Mouse (Mus musculus) limb, embryonic 11.5 days (tissue): ENCODE data around the gene Gpr146. TPM values are rescaled to one million over a fixed set of nuclear protein-coding genes. Genes with fewer than 3 reads are reported as not detected.

Source experiments
- ATAC-seq: fragments of 200-750 bp; cut with Nextera tagmentation; 2 replicates; pipeline ENCODE4 v1.8.0; 2017; ENCODE audit warnings: low read depth; ENCODE audit not compliant: insufficient number of reproducible peaks, low FRiP score, low TSS enrichment
- DNase-seq: peaks from one replicate; pipeline ENCODE4 v3.0.0-alpha.2; 2015; ENCODE audit warnings: low spot score
- H3K27ac ChIP-seq: fragments of 300-500 bp; sonication (generic); replicated peaks from 2 replicates; pipeline ENCODE4 v1.5.1; 2014; ENCODE audit warnings: low read depth, mild to moderate bottlenecking, low read length
- H3K27me3 ChIP-seq: fragments of 300-500 bp; sonication (generic); 2 replicates; pipeline ENCODE4 v1.6.1; 2014; ENCODE audit warnings: mild to moderate bottlenecking, low read length, mixed read lengths; ENCODE audit not compliant: control insufficient read depth, insufficient read depth
- H3K36me3 ChIP-seq: fragments of 300-500 bp; sonication (generic); 2 replicates; pipeline ENCODE4 v1.6.1; 2014; ENCODE audit warnings: mild to moderate bottlenecking, low read length, moderate library complexity, mixed read lengths; ENCODE audit not compliant: control insufficient read depth, insufficient read depth
- H3K4me1 ChIP-seq: fragments of 300-500 bp; sonication (generic); 2 replicates; pipeline ENCODE4 v1.6.1; 2014; ENCODE audit warnings: low read length, mixed read lengths; ENCODE audit not compliant: control insufficient read depth, insufficient read depth
- H3K4me2 ChIP-seq: fragments of 300-500 bp; sonication (generic); 2 replicates; pipeline ENCODE4 v1.6.1; 2014; ENCODE audit warnings: low read depth, mild to moderate bottlenecking, moderate library complexity; ENCODE audit not compliant: severe bottlenecking
- H3K4me3 ChIP-seq: fragments of 300-500 bp; sonication (generic); 2 replicates; pipeline ENCODE4 v1.5.1; 2014; ENCODE audit warnings: low read depth, low read length
- H3K9ac ChIP-seq: fragments of 300-500 bp; sonication (generic); 2 replicates; pipeline ENCODE4 v1.6.1; 2014; ENCODE audit warnings: mild to moderate bottlenecking, low read length
- H3K9me3 ChIP-seq: fragments of 300-500 bp; sonication (generic); 2 replicates; pipeline ENCODE4 v1.6.1; 2016; ENCODE audit warnings: low read length; ENCODE audit not compliant: control insufficient read depth
- WGBS: fragments of 180-500 bp; shearing (Covaris S2); extraction: QIAGEN DNeasy Blood & Tissue Kit; methylation state at CpG from one replicate; pipeline ENCODE4 v1.1.7; 2014; 5-methylcytosine and 5-hydroxymethylcytosine counted together
- polyA plus RNA-seq: library from polyadenylated mRNA; unstranded; fragments of >200 nt; fragmentation: Nextera tagmentation; extraction: Ambion mirVana; gene quantifications from 2 replicates; pipeline ENCODE4 v1.2.1, GENCODE M21; 2014

The Gpr146 gene
- polyA plus RNA-seq, 1 experiment from 2014 or later = 1.9 TPM

DNA sequence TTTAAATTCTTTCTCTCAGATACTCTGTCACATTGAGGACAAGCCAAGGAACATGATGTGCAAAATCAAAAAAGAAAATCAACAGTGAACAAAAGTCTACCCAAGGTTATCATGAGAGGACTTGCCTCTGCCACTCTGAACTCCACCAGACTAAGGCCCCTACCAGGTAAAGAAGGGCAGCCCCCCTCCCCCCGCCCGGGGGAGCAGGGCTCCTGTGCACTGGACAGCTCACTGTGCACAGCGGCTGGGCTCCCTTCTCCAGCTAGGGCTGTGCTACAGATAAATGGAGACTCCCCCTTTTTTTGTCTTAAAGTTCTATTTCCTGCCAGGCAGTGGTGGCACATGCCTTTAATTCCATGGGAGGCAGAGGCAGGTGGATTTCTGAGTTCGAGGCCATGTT lies 60.3 kb downstream of the Gpr146 start:
- Histone ChIP-seq H3K4me1 (no peaks in the 10 kb centered on the region), H3K9ac (no peak overlapping the region), H3K36me3 (no peaks in the 10 kb centered on the region), H3K27ac (no peak overlapping the region), H3K27me3 (no peaks in the 10 kb centered on the region), H3K4me3 (no peak overlapping the region), H3K4me2 (no peak overlapping the region), H3K9me3 (no peaks in the 10 kb centered on the region)
- 87% methylated on average over 4 of the region's 4 CpGs for WGBS
- no peak for ATAC-seq
- DNase-seq = no peak

- ATAC-seq (no peak), DNase-seq (no peak)
- Histone ChIP-seq H3K4me3 (no peak overlapping the region), H3K9ac (no peak overlapping the region), H3K27me3 (no peaks in the 10 kb centered on the region), H3K4me2 (no peak overlapping the region), H3K4me1 (no peaks in the 10 kb centered on the region), H3K9me3 (no peaks in the 10 kb centered on the region), H3K27ac (no peak overlapping the region), H3K36me3 (no peaks in the 10 kb centered on the region)
- WGBS = 92% methylated on average over 12 of the region's 12 CpGs
These were observed 60.9 kb downstream of the Gpr146 start for GRCm38 (mm10) chr5:139438440-139438839.

DNA sequence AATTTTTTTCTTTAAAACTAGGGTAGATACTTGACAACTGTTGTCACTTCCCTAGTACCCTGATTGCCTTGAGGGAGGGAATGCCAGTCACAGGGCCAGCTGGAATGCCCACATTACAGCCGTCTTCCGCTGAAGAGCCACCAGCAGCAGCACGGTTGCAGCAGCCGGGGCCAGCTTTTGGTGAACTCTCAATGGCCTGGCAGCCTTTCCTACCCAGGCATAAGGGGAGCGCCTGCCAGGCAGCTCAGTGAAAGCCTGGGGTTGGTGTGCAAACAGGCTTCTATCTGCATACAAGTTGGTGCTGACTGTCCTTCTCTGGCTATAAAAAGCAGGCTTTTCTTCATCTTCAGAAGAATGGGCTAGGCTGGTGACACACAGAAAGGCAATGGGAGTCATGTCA lies 63.0 kb downstream of the Gpr146 start:
- Histone ChIP-seq H3K4me2 (no peak overlapping the region), H3K36me3 (no peaks in the 10 kb centered on the region), H3K9ac (no peak overlapping the region), H3K4me3 (no peak overlapping the region), H3K4me1 (no peaks in the 10 kb centered on the region), H3K9me3 (no peaks in the 10 kb centered on the region), H3K27ac (no peak overlapping the region), H3K27me3 (no peaks in the 10 kb centered on the region)
- no peak for ATAC-seq
- DNase-seq = no peak
- WGBS = 94% methylated on average over 5 of the region's 5 CpGs

GRCm38 (mm10) chr5:139440926-139441725 lies 63.6 kb downstream of the Gpr146 start:
- ATAC-seq = no peak
- WGBS = 93% methylated on average over 11 of the region's 11 CpGs
- Histone ChIP-seq H3K27ac (no peak overlapping the region), H3K27me3 (no peaks in the 10 kb centered on the region), H3K9me3 (no peaks in the 10 kb centered on the region), H3K4me1 (no peaks in the 10 kb centered on the region), H3K9ac (no peak overlapping the region), H3K36me3 (no peaks in the 10 kb centered on the region), H3K4me3 (no peak overlapping the region), H3K4me2 (no peak overlapping the region)
- no peak for DNase-seq

DNA sequence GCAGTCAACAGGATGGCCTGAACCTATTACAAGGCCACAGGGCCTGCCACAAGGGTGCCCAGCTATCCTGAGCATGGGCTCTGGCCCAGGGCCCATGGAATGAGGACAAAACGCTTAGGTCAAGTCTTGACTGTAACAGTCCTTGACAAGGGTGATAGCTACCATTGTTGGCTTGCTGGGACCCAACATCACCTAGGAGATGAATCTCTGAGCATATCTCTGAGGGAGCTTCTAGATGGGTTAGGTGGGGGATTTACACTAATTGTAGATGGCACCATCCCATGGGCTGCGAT lies 64.2 kb downstream of the Gpr146 start:
- 94% methylated on average over 2 of the region's 2 CpGs for WGBS
- no peak for ATAC-seq
- no peaks in the 10 kb centered on the region for H3K27me3 ChIP-seq

DNA sequence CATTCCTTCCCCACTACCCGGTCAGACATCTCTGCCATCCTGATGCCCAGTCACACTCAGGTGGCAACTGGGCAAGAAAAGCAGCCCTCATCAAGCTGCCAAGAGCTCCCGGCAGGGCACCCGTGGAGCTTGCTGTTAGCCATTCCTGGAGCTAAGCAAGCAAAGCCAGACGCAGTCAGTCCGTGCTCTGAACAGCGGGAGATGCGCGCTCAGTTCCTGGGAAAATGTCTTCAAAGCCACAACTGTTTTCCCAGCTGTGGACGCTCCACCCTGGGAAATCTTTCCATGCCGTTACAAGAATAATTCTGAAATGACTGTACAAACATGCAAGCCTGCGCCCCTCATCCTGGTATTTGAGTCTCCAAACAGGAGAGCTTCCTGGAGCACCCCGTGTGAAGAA lies 64.9 kb downstream of the Gpr146 start:
- H3K4me1 ChIP-seq = no peaks in the 10 kb centered on the region
- no peaks in the 10 kb centered on the region for H3K9me3 ChIP-seq
- ATAC-seq (no peak), DNase-seq (no peak)
- no peaks in the 10 kb centered on the region for H3K36me3 ChIP-seq
- H3K4me2 ChIP-seq = no peak overlapping the region
- WGBS = 89% methylated on average over 12 of the region's 12 CpGs
- no peak overlapping the region for H3K4me3 ChIP-seq
- no peaks in the 10 kb centered on the region for H3K27me3 ChIP-seq
- no peak overlapping the region; the same call in 1 of the 2 replicates for H3K9ac ChIP-seq
- no peak overlapping the region for H3K27ac ChIP-seq

More for the DNA sequence above, 64.2 kb downstream of the Gpr146 start:
- Histone ChIP-seq H3K9me3 (no peaks in the 10 kb centered on the region), H3K27ac (no peak overlapping the region), H3K4me2 (no peak overlapping the region), H3K4me1 (no peaks in the 10 kb centered on the region), H3K4me3 (no peak overlapping the region), H3K9ac (no peak overlapping the region), H3K36me3 (no peaks in the 10 kb centered on the region)
- DNase-seq = no peak

- DNase-seq (no peak), ATAC-seq (no peak)
- Histone ChIP-seq H3K9me3 (no peaks in the 10 kb centered on the region), H3K27me3 (no peaks in the 10 kb centered on the region), H3K4me2 (no peak overlapping the region), H3K4me1 (no peaks in the 10 kb centered on the region), H3K27ac (no peak overlapping the region), H3K4me3 (no peak overlapping the region), H3K36me3 (no peaks in the 10 kb centered on the region), H3K9ac (no peak overlapping the region)
- 74% methylated on average over 4 of the region's 4 CpGs for WGBS
These were observed 65.5 kb downstream of the Gpr146 start for GRCm38 (mm10) chr5:139442962-139443361.

GRCm38 (mm10) chr5:139445258-139445657 lies 67.8 kb downstream of the Gpr146 start:
- WGBS = 91% methylated on average over 8 of the region's 8 CpGs
- ATAC-seq (no peak), DNase-seq (no peak)
- Histone ChIP-seq H3K4me2 (no peak overlapping the region), H3K27me3 (no peaks in the 10 kb centered on the region), H3K27ac (no peak overlapping the region), H3K9ac (no peak overlapping the region), H3K9me3 (no peaks in the 10 kb centered on the region), H3K36me3 (no peaks in the 10 kb centered on the region), H3K4me3 (no peak overlapping the region), H3K4me1 (no peaks in the 10 kb centered on the region)
